Mouse (Mus musculus) thymus, postnatal 25 days (tissue): Measurements from ENCODE around the gene Srrm1.
"Not testable (repeated sequence)": the region's sequence is repeated elsewhere in the genome, so short reads cannot be mapped to it uniquely, and the experiment has no call there.

Source experiments
- DNase-seq: peaks from one replicate; pipeline ENCODE4 v3.0.0; 2022

Srrm1 gene

GRCm38 (mm10) chr4:135353066-135353793 is at the start of gene Srrm1:
Gene Srrm1, minus strand, starts transcription at chr4:135353321.
- DNase-seq = peak; percentile 98

DNA sequence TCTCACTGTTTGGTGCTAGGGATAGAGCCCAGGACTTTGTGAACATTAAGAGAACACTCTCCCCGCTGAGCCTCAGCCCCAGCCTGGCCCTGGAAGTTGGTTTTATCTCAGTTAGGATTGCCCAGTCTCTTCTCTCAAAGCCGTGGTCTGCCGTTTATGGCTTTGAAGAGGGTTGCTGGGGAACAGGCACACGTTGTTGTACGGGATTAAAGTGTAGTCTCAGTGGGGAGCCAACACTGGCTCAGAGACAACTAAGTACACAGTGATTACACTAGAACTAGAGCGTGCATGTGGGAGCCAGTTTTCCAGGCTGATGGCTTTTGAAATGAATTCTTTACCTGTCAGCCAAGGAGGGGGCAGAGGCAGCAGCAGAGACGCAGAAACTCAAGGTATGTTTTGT is 48.8 kb upstream of the Srrm1 start:
- no peak for DNase-seq

- no peak for DNase-seq
Measured at GRCm38 (mm10) chr4:135397991-135398390, 44.9 kb upstream of the Srrm1 start, which contains the start of gene Ncmap. Gene Ncmap, minus strand, starts transcription at chr4:135398227.

GRCm38 (mm10) chr4:135397551-135397950 is 44.4 kb upstream of the Srrm1 start:
- DNase-seq = no peak

DNA sequence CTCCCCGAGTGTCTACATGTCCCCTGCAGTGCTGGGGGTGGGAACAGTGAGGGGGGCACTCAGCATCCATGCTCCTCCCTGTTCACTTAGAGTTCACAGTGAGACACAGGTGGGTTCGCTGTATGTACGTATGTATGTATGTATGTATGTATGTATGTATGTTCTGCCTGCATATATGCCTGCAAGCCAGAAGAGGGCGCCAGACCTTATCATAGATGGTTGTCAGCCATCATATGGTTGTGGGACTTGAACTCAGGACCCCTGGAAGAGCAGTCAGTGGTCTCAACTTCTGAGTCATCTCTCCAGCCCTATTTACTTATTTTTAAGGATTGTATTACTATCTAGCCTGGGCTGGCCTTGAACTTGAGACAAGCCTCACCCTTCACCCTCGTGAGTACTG is 43.2 kb upstream of the Srrm1 start:
- no peak for DNase-seq

DNA sequence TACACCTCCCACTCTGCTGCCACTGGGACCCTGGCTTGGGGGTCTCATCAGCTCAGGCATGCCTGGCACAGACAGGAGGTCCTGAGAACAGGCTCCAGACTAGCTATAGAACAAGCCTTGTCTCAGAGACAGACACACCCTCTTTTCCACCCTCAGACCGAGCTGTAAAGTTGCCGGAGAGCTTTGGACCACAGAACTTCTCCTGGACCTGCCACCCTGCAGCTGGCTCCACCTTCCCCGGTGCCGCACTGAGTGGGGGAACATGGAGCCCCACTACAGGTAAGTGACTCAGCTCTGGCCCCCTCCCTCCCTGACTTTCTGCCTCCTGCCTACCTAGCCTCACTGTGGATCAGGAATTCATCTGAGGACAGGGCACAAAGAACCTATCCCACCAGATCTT is 42.3 kb upstream of the Srrm1 start:
- no peak for DNase-seq

GRCm38 (mm10) chr4:135394666-135395065 is 41.5 kb upstream of the Srrm1 start:
- DNase-seq = no peak

DNA sequence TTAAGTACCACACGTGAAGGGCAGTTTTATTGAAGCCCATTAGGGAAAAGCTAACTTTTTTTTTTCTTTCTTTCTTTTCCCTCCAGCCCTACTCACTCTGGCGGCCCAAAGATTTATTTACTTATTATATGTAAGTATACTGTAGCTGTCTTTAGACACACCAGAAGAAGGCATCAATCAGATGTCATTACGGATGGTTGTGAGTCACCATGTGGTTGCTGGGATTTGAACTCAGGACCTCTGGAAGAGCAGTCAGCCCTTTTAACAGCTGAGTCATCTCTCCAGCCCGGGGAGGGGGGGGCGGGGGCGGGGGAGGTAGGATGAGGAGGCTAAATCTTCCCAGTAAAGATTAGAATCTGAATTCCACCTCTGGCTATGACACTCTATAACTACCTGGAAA is 40.3 kb upstream of the Srrm1 start:
- DNase-seq = no peak

DNA sequence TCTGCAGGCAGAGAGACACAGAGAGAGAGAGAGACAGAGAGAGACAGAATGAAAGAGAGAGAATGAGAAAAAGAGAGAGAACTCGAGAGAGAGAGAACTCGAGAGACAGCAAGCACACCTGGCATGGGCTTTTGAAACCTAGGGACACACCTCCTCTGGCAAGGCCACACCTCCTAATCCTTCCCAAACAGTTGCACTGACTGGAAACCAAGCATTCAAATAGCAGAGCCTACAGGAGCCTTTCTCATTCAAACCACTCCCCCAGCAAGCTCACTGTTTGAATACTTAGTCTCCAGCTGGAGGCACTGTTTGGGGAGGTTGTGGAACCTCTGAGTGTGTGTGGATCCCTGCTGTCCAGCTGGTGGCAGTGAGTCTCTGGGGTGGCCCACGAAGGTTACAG is 39.7 kb upstream of the Srrm1 start:
- no peak for DNase-seq

GRCm38 (mm10) chr4:135391014-135391413 is 37.9 kb upstream of the Srrm1 start:
- DNase-seq = no peak

- DNase-seq = no peak
Measured at GRCm38 (mm10) chr4:135385614-135386013, 32.5 kb upstream of the Srrm1 start.

DNA sequence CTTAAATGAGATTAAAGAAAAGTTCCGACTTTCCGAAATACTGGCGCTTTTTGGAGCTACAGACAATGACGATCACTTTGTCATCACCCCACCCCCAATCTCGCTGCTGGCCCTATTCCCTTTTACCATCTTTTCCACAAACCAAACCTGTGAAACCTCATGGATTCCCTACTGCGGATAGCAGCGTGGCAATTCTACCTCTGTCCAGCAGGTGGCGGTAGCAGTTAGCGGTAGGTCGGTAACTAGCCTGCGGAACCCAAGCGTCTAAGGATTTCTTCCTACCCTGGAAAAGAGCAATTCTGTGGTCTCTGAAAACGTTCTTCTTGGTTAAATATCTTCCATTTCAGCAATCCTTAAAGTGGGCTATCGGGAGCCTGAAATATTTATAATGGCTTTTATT is 29.2 kb upstream of the Srrm1 start:
- peak; percentile 66 for DNase-seq

GRCm38 (mm10) chr4:135381355-135381754 is 28.2 kb upstream of the Srrm1 start:
- no peak for DNase-seq

- no peak for DNase-seq
Measured at GRCm38 (mm10) chr4:135377241-135377640, 24.1 kb upstream of the Srrm1 start.

DNA sequence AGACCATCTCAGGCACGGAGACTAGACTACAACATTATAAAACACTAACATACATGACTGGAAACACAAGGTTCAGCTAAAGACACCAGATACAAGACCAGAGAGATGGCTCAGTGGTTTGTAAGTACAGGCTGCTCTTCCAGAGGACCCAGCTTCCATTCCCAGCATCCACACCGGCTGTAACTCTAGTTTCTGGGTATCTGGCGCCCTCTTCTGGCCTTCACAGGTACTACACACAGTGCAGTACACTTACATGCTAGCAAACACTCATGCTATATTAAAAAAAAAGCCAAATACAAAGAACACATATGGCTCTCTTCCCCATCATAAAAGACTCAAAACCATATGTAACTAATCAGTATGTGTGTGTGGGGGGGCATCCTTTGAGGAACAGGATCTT is 22.3 kb upstream of the Srrm1 start:
- no peak for DNase-seq

DNA sequence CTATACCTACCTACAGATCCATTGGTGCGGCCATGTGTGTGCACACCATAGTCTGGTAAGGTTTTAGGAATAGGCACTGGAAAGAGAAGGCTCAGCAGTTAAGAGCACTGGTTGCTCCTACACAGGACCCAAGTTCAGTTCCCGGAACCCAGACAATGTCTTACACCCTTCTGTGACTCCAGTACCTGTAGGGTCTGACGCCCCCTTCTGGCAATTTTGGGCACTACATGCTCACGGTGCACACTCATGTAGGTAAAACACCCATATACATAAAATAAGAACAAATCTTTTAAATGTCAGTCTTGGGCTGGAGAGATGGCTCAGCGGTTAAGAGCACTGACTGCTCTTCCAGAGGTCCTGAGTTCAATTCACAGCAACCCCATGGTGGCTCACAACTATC is 20.2 kb upstream of the Srrm1 start:
- no peak for DNase-seq

DNA sequence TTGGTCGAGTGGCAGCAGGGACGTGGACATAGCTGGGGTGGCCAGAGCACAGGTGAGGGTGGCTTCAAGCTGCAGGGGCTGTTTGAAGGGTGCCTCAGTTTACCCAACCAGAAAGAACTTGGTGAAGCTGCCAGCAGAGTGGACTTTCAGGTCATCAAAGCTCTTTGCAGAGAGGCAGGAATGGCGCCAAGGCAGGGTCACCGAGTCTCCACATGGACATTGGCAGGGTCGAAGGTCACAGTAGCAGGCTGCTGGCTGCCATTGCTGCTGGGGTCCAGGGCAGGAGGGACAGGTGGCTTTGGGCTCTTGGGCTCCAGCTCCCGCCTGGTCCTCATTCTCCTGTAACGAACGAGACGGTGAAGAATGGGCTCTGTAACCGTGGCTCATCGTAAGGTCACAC is 17.3 kb upstream of the Srrm1 start:
- DNase-seq = no peak

GRCm38 (mm10) chr4:135362828-135363227 is 9.7 kb upstream of the Srrm1 start:
- no peak for DNase-seq

GRCm38 (mm10) chr4:135361722-135362121 is 8.6 kb upstream of the Srrm1 start:
- DNase-seq = no peak

DNA sequence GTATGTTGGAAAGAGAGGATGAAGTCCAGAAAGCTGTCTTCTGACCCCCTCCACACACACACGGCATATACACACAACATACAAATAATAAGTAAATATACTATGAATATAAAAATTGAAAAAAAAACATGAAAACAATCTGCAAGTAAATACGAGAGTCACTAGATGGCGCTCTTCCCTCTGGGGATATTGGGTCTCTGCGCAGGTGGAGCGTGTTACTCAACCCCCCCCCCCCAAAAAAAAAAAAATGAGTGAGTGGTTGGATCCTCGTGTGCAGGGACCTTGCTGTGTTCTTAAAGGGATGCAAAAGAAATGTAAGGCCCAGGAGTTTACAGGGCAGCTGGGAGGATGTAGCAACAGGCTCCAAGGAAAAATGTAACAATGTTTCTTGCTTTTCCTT is 5.6 kb upstream of the Srrm1 start:
- DNase-seq = peak; percentile 29

GRCm38 (mm10) chr4:135357221-135357920 is 4.2 kb upstream of the Srrm1 start:
- DNase-seq = no peak

DNA sequence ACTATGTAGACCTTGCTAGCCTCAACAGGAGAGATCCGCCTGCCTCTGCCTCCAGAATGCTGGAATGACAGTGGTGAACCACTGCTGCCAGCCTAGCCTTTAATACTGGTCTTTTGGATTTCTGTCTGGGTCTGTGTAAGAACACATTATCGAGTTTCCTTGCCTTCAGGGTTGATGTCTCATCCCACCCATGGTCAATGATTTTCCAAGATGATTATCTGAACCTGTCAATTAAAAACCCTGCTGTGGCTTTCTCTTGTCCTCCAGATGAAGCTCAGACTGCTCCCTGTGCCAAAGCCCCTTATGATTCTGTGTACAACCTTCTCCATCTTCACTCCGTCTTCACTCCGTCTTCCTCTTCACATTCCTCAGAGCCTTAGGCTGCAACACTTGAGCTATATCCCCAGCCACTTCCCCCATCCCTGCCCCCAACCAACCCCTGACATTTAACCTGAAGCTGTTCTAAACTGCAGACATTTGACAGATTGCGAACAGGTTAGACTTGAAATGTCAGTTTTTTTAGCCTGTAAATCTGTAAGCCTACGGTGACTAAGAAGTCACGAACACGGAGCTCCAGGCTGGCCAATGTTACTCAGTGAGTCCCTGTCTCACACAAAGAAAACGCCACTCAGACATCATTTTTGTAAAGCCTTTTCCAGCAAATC is 2.9 kb upstream of the Srrm1 start:
- DNase-seq = no peak

GRCm38 (mm10) chr4:135354751-135355150 is 1.6 kb upstream of the Srrm1 start:
- not testable (repeated sequence) for DNase-seq
